Mouse (Mus musculus) cerebellum, postnatal 36 days (tissue): ENCODE data around the gene Cdh15.
A peak's percentile ranks its signal among the peaks of the same experiment; 100 is the strongest.

Source experiments
- DNase-seq, 2 experiments: peaks; one replicate each; pipeline ENCODE4 v3.0.0; 2021 to 2022; ENCODE audit warnings: mixed read lengths in 2 of 2

The Cdh15 gene

DNA sequence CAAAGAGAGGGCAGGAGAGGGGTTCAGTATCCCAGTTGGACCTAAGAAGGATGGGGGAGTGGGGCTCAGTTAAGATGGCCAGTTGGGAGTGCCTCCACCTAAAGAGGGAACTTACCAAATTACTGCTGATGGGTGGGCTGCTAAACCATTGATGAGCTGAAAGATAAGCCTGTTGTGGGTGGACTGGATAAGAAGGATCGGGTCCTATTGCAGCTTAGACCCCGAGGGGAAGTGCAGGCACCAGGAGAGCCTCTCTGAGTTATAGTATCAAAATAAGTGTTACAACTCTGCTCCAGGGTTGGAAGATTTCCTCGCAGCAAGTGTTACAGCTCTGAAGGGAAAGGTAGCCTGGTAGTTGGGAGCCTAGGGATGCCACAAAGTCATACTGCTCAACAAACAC is 3.6 kb upstream of the Cdh15 start:
- DNase-seq: no peak

DNA sequence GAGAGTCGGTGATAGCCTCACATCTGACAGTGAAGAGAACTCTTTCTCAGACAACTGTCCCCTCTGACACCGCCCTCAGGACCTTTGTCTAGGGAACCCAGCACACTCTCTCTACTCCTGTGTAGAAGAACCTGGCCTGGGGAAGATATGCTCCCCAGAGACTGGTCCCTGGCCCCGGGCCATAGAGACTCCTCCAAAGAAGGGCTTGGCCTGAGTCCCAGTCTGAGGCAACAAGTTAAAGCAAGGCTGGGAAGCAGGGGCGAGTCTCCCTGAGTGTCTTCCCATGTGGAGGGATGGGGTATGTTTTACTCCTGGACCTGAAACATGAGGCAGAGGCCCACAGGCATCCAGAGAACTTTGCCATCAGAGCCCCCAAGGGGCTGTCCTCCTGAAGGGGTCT is 2.1 kb upstream of the Cdh15 start:
- peak in 1 of 2 experiments; percentile 25 for DNase-seq

DNA sequence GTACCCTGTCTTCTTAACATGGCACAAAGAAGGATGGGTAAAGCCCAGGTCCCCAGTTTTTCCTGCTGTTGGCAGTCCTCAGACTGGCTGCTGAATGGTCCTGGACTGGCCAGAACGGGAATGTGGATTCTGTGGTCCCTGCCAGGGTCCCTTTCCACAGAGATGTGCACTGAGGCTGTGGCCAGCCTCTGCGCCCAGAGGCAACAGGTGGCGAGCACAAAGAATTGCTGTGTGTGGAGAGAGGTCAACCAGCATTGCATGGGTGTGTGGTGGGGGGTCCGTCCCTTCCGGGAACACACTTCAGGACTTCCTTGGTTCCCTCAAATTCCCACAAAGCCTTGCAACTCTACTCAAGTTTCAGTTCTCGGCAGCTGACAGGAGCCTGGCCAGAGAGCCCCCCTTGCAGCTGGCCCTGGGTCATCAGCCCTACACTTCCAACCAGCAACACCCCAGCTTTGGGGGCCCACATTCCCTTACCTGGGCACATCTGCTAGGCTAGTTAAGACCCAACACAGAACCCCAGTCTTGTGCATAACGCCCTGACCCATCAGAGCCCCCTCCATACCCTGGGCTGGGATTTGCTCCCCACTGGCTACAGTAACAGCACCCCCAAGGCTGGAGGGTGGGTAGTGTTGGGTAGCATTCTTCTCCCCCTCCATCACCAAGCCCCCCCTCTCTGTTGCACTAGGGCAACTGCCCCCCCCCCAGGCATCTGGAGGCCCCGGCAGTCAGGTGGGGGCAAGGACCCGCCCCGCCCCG is 1.6 kb downstream of the Cdh15 start:
- no peak for DNase-seq

DNA sequence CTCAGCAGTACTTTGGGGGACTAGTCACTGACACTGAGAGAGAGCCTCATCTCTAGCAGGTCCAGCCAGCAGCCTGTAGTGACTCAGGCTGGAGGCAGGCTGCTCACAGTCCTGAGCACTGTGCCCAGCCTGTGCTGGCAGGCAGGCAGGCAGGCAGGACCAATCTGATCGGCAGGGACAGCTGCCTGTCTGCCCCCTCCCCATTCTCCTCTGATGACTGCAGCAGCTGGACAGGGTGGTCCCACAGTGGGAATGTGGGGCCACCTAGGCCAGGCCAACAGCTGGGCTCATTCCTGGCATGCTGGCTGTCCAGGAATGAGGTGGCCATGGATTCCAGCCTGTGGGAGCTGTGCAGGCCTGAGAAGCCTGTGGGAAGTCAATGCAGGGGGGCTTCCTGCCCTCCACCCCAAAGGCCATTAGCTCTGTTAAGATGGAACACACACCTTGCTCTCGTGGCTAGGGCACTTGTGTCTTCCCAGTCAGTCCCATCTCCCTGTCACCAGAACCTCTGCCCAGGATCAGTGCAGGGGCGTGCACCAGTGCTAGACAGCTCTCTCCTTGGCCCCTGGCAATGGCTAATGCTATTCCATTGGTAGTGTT is 3.0 kb downstream of the Cdh15 start:
- DNase-seq: peak in 1 of 2 experiments; percentile 43

DNA sequence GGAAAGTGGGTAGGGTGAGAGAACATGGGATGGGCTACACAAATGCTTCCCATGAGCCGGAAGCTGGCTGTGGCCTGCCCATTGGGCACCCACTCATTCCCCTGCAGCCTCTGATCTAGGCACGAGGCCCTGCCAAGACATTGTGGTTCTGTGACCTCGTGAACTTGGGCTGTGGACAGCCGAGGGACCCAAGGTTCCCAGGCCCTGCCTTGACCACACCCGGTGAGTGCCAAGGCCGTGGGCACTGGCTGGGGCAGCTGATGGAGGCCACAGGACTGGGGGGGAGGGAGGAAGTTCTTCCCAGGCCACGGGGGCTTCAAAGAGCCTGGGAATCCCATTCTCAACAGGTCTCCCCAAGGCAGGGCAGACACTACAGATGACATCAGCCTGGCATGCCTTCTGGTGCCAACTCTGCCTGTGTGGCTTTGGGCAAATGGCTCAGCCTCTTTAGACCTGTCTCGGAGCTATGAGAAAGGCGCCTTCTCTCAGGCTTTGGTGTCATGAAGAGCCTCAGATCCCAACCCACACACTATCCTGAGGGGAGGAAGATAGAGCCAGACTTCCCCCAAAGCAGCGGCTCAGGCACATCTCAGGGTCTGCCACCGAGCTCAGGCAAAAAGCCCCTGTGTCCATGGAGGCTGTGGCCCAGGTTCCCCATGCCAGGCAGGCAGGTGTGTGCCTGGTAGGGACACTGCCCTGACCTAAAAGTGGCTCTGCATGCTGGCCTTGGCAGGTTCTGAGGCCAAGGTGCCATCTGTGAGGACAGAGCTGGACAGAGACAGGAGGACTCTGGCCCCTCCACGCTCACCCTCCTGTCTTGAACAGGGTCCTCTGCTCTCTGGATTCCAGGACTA is 4.2 kb downstream of the Cdh15 start:
- peak; percentile 92 for DNase-seq

DNA sequence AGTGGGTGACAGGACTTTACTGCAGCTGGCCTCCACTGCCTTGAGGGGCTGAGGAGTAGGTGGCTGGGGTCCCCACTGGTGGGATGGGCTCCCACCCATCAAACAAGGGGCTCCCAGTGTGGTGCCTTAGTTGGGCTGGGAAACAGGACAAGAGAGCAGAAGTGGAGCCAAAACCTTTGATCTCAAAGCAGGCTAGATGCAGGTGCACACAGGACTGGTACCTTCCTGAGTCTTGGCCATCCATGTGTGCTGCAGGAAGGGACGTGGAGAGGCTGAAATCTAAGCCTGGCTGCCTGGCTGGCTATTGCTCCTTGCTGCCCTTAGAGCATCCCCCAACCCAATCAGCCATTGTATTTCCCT is 4.8 kb downstream of the Cdh15 start:
- DNase-seq: no peak

DNA sequence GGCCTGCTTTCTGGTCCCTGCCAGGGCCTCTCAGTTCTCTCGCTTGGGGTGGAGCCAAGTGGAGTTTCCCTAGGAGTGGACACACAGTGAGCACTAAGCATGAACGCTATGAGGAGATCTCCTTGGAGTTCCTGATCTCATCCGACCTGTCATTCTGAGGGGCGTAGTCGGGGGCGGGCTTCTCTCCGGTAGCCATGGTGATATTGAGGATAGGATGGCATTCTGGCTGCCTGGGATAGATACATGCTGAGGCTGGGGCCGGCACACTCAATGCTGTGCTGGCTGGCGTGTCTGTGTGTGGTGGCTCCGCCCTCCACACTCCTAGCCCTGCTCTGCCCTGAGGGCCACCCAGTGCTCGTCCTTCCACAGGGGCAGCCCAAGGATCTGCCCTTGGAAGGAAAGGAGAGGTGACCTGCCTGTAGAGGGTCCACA is 5.6 kb downstream of the Cdh15 start:
- DNase-seq: peak; percentile 75 to 82

DNA sequence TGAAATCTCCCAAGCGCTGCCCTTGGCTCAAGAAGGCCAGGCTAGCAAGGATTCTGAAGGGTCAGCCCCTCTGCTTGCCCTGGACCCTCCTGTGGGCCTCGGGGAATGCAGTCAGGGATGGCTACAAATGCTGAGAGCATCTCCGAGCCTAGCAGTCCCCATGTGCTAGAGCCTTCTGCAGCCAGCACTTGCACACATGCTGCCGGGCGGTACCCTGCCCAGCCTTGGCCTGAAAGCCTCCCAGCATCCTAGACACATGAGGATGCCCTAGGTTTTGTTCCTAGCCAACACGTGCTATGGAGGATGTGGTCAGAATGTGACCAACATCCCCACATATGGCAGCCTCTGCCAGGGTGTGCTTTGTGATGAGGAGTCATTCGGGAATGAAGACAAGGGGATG is 6.6 kb downstream of the Cdh15 start:
- DNase-seq: peak in 1 of 2 experiments; percentile 28

DNA sequence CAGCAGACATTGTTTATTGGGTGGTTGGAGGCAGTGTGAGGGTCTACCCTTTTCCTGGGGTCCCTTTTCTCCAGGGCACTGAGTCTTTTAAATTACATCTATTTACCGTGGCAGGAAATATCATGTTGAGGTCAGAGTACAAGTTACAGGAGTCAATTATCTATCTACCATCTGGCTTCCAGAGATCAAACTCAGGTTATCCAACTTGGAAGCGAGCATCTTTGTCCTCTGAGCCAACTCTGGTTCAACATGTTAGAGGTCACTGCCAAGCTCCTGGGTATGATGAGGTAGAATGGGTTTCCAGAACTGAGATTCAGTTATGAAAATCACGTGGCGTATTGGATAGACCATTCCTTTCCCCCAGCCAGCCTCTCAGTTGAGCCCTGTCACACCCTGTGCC is 7.4 kb downstream of the Cdh15 start:
- no peak for DNase-seq

DNA sequence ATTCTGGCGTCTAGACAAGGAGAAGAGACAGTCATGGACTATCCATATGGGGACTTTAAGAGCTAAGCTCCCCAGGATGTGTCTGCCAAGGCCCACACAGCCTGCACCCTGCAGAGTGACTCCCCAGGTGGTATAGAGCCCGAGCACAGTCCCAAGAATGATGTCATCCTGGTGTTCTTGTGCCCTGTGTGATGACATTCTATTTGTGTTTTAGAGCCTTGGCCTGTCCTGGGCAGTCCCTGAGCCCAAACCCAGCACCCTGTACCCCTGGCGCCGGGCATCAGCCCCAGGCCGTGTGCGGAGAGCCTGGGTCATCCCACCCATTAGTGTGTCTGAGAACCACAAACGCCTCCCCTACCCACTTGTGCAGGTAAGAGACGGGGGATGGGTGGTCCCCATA is 8.5 kb downstream of the Cdh15 start:
- DNase-seq: no peak

DNA sequence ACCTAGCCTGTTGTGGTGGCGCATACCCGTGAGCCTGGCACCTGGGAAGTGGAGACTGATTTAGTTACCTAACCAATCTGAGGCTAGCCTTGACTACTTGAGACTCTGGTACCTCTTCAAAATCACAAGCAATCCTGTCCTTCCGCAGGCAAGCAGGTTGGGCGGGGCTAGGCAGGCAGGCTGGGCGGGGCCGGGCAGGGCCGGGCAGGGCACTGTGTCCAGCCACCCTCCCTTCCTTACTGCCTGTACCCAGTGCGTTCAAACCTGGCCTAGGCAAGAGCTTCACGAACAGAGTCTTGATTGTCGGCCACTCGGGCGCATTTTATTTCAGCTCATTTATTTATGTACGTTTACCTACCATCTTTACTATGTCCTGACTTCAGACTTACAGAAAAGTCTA is 12.1 kb downstream of the Cdh15 start:
- no peak for DNase-seq

DNA sequence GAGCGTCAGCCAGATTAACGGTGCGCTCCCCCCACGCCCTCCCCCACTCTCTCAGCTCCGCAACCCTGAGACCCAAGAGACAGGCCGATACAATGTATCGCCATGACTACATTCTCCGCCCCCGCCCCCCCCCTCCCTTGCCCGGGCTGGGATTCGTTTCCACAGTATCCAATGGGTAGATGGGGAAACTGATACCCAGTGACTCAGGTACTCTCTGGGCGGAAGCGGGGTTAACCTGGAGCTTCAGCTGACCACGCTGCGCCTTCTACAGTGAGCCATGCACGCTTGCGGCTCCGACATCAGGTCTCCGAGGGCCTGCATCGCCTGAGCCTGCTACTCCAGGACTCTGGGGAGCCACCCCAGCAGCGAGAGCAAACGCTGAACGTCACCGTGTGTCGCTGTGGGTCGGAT is 17.0 kb downstream of the Cdh15 start:
- DNase-seq: no peak

DNA sequence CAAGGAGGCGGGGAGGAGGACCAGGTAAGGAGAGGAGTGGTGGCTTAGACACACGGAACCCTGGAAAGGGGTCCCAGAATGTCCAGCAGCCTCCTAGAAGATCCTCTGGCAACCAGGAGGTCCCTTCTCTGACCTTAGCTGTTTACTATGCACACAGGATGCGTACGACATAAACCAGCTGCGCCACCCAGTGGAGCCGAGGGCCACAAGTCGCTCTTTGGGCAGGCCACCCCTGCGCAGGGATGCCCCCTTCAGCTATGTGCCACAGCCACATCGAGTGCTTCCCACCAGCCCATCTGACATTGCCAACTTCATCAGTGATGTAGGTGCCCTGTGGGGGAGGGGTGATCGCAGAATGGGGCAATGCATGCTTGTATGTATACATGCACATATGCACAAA is 17.7 kb downstream of the Cdh15 start:
- peak in 1 of 2 experiments; percentile 45 for DNase-seq

DNA sequence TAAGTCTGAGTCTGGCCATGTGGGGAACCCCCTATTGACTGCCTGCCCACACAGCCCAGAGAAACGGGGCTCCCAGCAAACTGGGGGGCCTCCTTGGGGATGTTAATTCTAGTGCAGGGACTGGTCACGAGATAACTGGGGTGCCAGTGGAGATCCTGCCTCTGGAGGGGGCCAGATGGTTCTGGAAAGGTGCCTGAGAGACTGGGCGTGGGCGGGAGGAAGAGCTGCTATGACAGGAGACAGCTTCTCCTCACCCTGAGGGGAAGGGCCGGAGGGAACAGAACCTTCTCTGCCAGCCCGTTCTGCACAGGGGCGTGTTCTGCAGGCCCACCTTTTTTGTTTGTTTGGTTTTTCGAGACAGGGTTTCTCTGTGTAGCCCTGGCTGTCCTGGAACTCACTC is 18.5 kb downstream of the Cdh15 start:
- DNase-seq: peak in 1 of 2 experiments; percentile 33

DNA sequence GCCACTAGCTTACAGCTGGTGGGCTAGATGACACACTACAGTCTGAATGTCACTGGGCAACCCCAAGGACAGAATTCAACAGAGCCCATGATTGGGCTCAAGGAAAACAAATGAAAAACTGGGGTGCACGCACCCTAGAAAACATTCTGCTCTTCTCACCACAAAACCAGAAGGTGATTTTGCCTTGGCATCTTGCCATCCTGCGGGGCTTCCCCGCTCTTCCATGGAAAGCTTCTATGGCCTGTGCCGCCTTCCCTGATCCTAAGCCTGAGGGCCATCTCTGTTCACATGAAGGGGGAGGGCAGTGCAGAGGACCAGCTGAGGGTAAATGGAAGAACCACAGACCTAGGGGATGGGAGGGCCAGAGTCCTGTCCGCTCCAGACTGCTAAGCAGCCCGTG is 20.2 kb downstream of the Cdh15 start:
- DNase-seq: no peak

DNA sequence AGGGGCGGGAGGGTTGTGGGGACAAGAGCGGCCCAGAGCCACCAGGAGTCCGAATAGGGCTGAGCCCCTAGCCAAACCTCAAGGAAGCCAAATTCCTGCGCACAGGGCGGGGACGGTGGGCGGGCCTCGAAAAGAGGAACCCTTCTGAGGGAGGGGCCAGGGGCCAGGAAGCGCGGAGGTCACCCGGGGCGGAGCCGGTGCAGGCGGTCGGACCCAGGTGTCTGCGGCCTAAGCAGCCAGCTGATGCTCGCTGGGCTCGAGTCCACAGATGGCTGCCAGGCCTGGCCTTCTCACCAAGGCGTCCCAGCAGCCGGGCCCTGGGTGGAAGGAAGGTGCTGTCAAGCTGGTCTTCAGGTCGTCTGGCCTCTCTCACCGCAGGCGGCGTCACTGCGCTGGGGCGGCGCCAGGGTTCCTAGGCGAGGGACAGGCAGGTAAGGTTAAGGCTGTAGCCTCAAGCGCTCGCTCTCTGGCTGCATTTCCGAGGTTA is 22.7 kb downstream of the Cdh15 start:
- peak; percentile 59 to 68 for DNase-seq

DNA sequence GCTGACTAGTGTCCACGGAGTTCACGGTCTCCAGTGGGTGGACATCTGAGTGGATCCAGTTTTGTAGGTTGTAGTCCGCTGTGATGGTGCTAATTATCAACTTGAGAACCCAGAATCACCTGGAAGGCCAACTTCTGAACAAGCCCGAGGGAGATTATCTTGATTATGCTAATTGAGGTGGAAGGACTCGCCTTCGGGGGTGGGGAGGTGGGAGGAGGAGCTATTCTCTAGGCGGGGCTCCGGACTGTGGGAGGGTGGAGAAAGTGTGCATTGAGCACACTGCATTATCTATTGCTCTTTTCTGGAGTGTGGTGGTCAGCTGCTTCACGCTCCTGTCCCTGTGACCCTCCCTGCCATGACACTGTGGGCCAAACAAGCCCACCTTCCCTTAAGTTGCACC is 23.9 kb downstream of the Cdh15 start:
- DNase-seq: no peak

DNA sequence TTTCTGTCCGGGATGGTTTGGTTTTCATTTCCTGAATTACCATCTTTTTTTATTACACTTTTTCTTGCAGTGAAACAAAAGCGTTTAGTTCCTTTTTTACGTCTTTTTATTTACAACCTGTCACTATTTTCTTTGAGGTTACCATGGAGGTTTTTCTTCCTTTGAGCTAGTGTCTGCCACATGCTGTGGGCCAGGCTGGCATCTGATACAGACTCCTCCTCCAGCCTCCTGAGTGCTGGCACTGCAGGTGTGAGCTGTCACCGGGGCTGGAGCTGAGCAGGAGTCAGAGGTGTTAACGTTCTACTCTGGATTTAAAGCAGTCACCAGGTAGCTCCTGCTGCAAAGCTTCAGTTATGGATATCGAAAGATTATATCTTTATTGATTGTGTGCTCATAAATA is 25.4 kb downstream of the Cdh15 start:
- DNase-seq: peak; percentile 65 to 75

DNA sequence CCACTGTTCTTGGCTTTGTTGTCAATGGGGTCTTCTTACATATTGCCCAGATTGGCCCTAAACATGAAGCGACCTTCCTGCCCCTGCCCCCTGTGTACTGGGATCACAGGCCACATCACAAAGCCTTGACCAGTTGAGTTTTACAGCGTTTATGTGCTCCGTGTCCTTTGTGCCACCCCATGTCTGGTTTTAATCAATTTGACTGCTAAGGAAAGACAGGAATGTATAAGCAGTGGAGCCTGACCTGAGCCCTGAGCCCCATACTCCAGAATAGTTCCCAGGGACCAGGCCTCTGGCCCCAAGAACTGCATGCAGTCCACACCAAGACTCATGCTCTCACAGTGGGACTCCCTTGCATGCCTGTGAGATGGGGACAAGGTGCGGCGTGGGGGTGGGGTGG is 27.4 kb downstream of the Cdh15 start:
- DNase-seq: no peak

DNA sequence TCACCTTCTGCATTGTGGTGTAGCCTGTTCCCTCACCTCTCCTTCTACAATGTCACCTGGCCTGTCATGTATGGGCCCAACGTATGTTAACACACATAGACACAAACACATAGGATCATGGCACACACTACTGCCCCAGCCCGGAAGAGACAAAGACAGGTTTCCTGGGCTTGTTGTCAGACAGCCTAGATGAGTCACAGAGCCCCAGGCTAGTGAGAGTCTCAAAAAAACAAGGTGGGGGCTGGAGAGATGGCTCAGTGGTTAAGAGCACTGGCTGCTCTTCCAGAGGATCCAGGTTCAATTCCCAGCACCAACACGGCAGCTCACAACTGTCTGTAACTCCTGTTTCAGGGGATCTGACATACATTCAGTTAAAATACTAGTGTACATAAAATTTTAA is 30.5 kb downstream of the Cdh15 start:
- no peak for DNase-seq

DNA sequence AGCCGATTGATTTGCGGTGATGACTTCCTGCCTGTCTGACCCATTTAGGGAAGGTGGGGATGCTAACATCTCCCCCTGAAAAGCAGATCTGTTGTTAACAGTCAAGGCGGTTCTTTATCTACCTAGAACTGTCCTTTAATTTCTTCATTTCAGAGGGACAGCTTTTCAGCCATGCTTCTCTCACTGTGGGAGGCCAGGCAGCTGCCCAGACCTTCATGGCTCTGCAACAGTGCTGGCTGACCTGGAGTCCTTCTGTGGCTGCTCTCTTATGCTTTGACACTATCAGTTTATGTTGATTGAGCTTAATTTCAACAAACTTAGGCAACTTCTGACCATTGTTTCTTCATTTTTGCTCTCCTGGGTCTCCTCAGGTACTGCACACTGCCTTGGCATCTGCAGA is 32.5 kb downstream of the Cdh15 start:
- DNase-seq: peak; percentile 59 to 63

DNA sequence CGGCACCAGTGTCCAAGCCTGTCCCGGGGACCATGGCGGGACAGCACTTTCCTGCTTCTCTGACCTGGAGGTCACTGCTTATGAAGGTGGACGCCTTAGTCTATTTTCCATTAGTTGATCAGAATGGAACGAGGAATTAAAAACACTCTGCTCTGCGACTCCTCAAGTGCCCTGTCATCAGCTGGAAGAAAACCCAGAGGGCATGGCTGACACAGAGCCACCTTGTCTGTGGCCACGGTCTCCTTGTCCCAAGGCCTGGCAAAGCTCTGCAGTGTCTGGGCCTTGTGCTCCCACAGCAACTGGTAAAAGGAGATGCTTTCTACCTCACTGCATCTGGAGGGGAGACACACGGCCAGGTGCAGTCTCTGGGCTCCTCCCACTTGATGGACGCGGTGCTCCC is 35.9 kb downstream of the Cdh15 start:
- no peak for DNase-seq

DNA sequence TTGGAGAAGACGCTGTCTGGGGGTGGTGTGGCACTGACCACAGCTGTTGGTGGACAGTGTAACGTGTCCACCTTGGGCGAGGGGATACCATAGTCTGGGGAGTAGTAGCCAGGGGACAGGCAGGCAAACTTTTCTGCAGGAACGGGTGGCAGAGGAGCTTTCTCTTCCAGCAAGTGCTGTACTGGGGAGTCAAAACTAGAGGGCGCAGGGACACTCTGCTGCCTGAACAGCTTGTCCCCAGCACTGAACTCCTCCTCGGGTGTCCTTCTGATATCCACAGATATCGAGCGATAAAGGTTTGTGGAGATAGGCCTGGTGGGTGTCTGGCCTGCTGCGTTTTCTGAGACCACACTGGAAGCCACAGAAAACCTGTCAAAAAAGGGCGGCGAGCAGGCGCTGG is 43.7 kb downstream of the Cdh15 start:
- DNase-seq: no peak

DNA sequence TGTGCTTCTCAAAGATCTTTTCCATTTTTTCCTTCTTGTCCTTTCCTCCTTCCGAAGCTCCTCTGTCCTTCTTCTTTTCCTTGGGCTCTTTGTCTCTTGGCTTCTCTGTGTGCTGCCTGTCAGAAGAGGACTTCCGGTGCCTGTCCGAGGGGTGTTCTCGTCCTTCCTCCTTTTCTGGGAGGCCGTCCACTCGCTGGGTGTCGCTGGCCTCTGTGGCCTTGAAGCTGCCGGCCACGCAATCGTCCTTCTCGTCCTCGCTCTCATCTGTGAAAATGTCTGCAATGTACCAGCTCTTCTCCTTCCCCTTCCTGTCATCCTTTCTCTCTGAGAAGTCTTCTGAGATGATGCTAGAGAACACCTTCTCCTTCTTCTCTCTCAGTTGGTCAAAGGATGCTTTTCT is 45.7 kb downstream of the Cdh15 start:
- no peak for DNase-seq
